Mouse (Mus musculus) CH12.LX (cell line): ENCODE data around the gene Ddx55. TPM values are rescaled to one million over a fixed set of nuclear protein-coding genes. Genes with fewer than 3 reads are reported as not detected.

Source experiments
- DNase-seq: peaks from one replicate; pipeline ENCODE4 v3.0.0-alpha.2; 2013; ENCODE audit errors: extremely low read depth
- H3K27ac ChIP-seq: 2 replicates; pipeline ENCODE4 v1.5.1; 2012; ENCODE audit warnings: low read depth, mild to moderate bottlenecking, control low read depth, moderate library complexity; ENCODE audit not compliant: insufficient read depth
- H3K27me3 ChIP-seq: replicated peaks from 2 replicates; pipeline ENCODE3; 2012; ENCODE audit warnings: inconsistent platforms
- H3K36me3 ChIP-seq, 2 experiments: replicated peaks in 1 of 2; 2 replicates each; pipeline versions ENCODE3 to v1.6.1; 2012; ENCODE audit warnings: inconsistent platforms in 1 of 2, low read length in 1 of 2, mild to moderate bottlenecking in 1 of 2, mixed read lengths in 1 of 2, moderate library complexity in 1 of 2; ENCODE audit not compliant: control insufficient read depth in 1 of 2, insufficient read depth in 1 of 2
- H3K4me1 ChIP-seq, 2 experiments: 2 replicates each; pipeline ENCODE4 v1.6.1; 2012; ENCODE audit warnings: inconsistent platforms in 1 of 2, moderate library complexity in 1 of 2; ENCODE audit not compliant: insufficient read depth in 2 of 2, control insufficient read depth in 1 of 2
- H3K4me2 ChIP-seq: 2 replicates; pipeline ENCODE4 v1.6.1; 2012; ENCODE audit warnings: low read depth, mild to moderate bottlenecking, control low read depth; ENCODE audit not compliant: poor library complexity, insufficient read depth, severe bottlenecking
- H3K4me3 ChIP-seq, 3 experiments: fragments of 150-350 bp in 1 of 3; sonication (generic) in 1 of 3; replicated peaks in 1 of 3; 2 replicates each; pipeline versions ENCODE3 to v1.5.1; 2011 to 2012; ENCODE audit warnings: low read depth in 2 of 3, low read length in 2 of 3, mild to moderate bottlenecking in 2 of 3, moderate library complexity in 2 of 3, control low read depth in 1 of 3, improper control_type of control experiment in 1 of 3, inconsistent platforms in 1 of 3, mixed read lengths in 1 of 3; ENCODE audit not compliant: poor library complexity in 1 of 3
- H3K79me2 ChIP-seq: replicated peaks from 2 replicates; pipeline ENCODE4 v1.6.1; 2012; ENCODE audit warnings: mild to moderate bottlenecking, moderate library complexity; ENCODE audit not compliant: control insufficient read depth, poor library complexity, insufficient read depth, severe bottlenecking; ENCODE audit errors: extremely low read depth
- H3K9ac ChIP-seq: 2 replicates; pipeline ENCODE4 v1.6.1; 2012; ENCODE audit warnings: low read depth, mild to moderate bottlenecking, control low read depth, moderate library complexity; ENCODE audit not compliant: insufficient read depth
- H3K9me3 ChIP-seq: replicated peaks from 2 replicates; pipeline ENCODE3; 2012; ENCODE audit warnings: low read length, inconsistent platforms, mixed read lengths
- CHD2 ChIP-seq: IDR thresholded peaks from 2 replicates; pipeline ENCODE4 v1.6.1; 2011; ENCODE audit warnings: low read length, improper control_type of control experiment
- CTCF ChIP-seq, 2 experiments: IDR thresholded peaks in 1 of 2; conservative IDR thresholded peaks in 1 of 2; 2 replicates each; pipeline ENCODE4 v1.5.1; 2011 to 2012; ENCODE audit warnings: low read depth in 2 of 2, low read length in 2 of 2, improper control_type of control experiment in 1 of 2, inconsistent platforms in 1 of 2, mild to moderate bottlenecking in 1 of 2, moderate library complexity in 1 of 2
- E2F4 ChIP-seq: IDR thresholded peaks from 2 replicates; pipeline ENCODE4 v1.6.1; 2011; ENCODE audit warnings: low read depth, low read length, improper control_type of control experiment; ENCODE audit not compliant: insufficient replicate concordance
- EP300 ChIP-seq: IDR thresholded peaks from 2 replicates; pipeline ENCODE4 v1.6.1; 2011; ENCODE audit warnings: low read length, improper control_type of control experiment
- GABPA ChIP-seq: IDR thresholded peaks from 2 replicates; pipeline ENCODE4 v1.6.1; 2012; ENCODE audit warnings: low read depth, low read length, improper control_type of control experiment, inconsistent platforms; ENCODE audit not compliant: insufficient replicate concordance
- HCFC1 ChIP-seq: IDR thresholded peaks from 2 replicates; pipeline ENCODE4 v1.6.1; 2012; ENCODE audit warnings: low read depth, mild to moderate bottlenecking, inconsistent platforms, low read length, improper control_type of control experiment
- JUN ChIP-seq: IDR thresholded peaks from 2 replicates; pipeline ENCODE4 v1.6.1; 2011; ENCODE audit warnings: low read depth, mild to moderate bottlenecking, low read length, improper control_type of control experiment, moderate library complexity; ENCODE audit not compliant: insufficient read depth
- JUND ChIP-seq: conservative IDR thresholded peaks from 2 replicates; pipeline ENCODE4 v1.6.1; 2011; ENCODE audit warnings: low read depth, low read length, improper control_type of control experiment
- KAT2A ChIP-seq: IDR thresholded peaks from 2 replicates; pipeline ENCODE4 v1.6.1; 2012; ENCODE audit warnings: low read length, improper control_type of control experiment, inconsistent platforms; ENCODE audit not compliant: insufficient replicate concordance
- MAFK ChIP-seq: IDR thresholded peaks from 2 replicates; pipeline ENCODE4 v1.6.1; 2011; ENCODE audit warnings: low read length, improper control_type of control experiment; ENCODE audit not compliant: insufficient replicate concordance
- MAX ChIP-seq: IDR thresholded peaks from 2 replicates; pipeline ENCODE4 v1.6.1; 2011; ENCODE audit warnings: low read length, improper control_type of control experiment
- MAZ ChIP-seq: IDR thresholded peaks from 2 replicates; pipeline ENCODE4 v1.6.1; 2012; ENCODE audit warnings: low read depth, mild to moderate bottlenecking, inconsistent platforms, low read length, improper control_type of control experiment, moderate library complexity
- MYC ChIP-seq: IDR thresholded peaks from 2 replicates; pipeline ENCODE4 v1.6.1; 2011; ENCODE audit warnings: low read depth, mild to moderate bottlenecking, improper control_type of control experiment, low read length
- NELFE ChIP-seq: IDR thresholded peaks from 2 replicates; pipeline ENCODE4 v1.6.1; 2011; ENCODE audit warnings: low read depth, low read length, improper control_type of control experiment
- NRF1 ChIP-seq: IDR thresholded peaks from 2 replicates; pipeline ENCODE4 v1.6.1; 2014; ENCODE audit warnings: low read depth, mild to moderate bottlenecking, inconsistent platforms, low read length, improper control_type of control experiment, moderate library complexity
- PAX5 ChIP-seq: IDR thresholded peaks from 2 replicates; pipeline ENCODE4 v1.6.1; 2012; ENCODE audit warnings: low read length, inconsistent platforms, mixed read lengths
- POLR2AphosphoS2 ChIP-seq: IDR thresholded peaks from 2 replicates; pipeline ENCODE4 v1.6.1; 2011; ENCODE audit warnings: low read depth, low read length, improper control_type of control experiment
- RCOR1 ChIP-seq: conservative IDR thresholded peaks from 2 replicates; pipeline ENCODE4 v1.6.1; 2012; ENCODE audit warnings: low read depth, mild to moderate bottlenecking, inconsistent platforms, low read length, improper control_type of control experiment
- SIN3A ChIP-seq: IDR thresholded peaks from 2 replicates; pipeline ENCODE4 v1.6.1; 2012; ENCODE audit warnings: low read length, improper control_type of control experiment, inconsistent platforms
- TBP ChIP-seq: conservative IDR thresholded peaks from 2 replicates; pipeline ENCODE4 v1.6.1; 2011; ENCODE audit warnings: low read depth, low read length, improper control_type of control experiment
- TCF12 ChIP-seq: IDR thresholded peaks from 2 replicates; pipeline ENCODE4 v1.6.1; 2014; ENCODE audit warnings: low read depth, mild to moderate bottlenecking, inconsistent platforms, low read length, improper control_type of control experiment
- UBTF ChIP-seq: IDR thresholded peaks from 2 replicates; pipeline ENCODE4 v1.6.1; 2012; ENCODE audit warnings: low read depth, mild to moderate bottlenecking, inconsistent platforms, low read length, improper control_type of control experiment, moderate library complexity
- USF1 ChIP-seq: IDR thresholded peaks from 2 replicates; pipeline ENCODE4 v1.6.1; 2014; ENCODE audit warnings: low read depth, mild to moderate bottlenecking, inconsistent platforms, low read length, improper control_type of control experiment
- USF2 ChIP-seq: conservative IDR thresholded peaks from 2 replicates; pipeline ENCODE4 v1.6.1; 2011; ENCODE audit warnings: low read depth, low read length, improper control_type of control experiment
- ZC3H11A ChIP-seq: IDR thresholded peaks from 2 replicates; pipeline ENCODE4 v1.6.1; 2012; ENCODE audit warnings: low read depth, mild to moderate bottlenecking, inconsistent platforms, low read length, improper control_type of control experiment
- dilution Hi-C: fragments of 300-500 bp; cut with MboI; formaldehyde crosslinking; loops from 2 replicates; pipeline ENCODE4 v1.14.3; 2020; ENCODE audit warnings: low sequenced_read_pairs; ENCODE audit not compliant: extremely low pct_unique_long_range_greater_than_20kb, extremely low pct_ligation_motif_present
- in situ Hi-C: fragments of 300-500 bp; cut with MboI; formaldehyde crosslinking; loops from 3 replicates; pipeline ENCODE4 v1.14.3; 2019; ENCODE audit warnings: low sequenced_read_pairs, low pct_ligation_motif_present, low pct_unique_long_range_greater_than_20kb, mixed read lengths
- polyA plus RNA-seq: library from polyadenylated mRNA; unstranded; fragments of >175 nt; gene quantifications from 2 replicates; pipeline ENCODE4 v1.2.1, GENCODE M21; 2012; ENCODE audit warnings: low read depth; ENCODE audit not compliant: insufficient read length
- total RNA-seq, 2 experiments: library from RNA; depleted of rRNA; stranded (reverse); fragments of 300-350 nt in 1 of 2; fragments of >200 nt in 1 of 2; gene quantifications; 2 replicates each; pipeline ENCODE4 v1.2.3; 2012 to 2014

Ddx55 gene
- total and polyA plus RNA-seq, 3 experiments: 15.1 to 25.9 (median 18.2) TPM

- no peak for TF ChIP-seq NRF1
- TF ChIP-seq TCF12: no peak
- peak; percentile 72 for TF ChIP-seq TBP
- TF ChIP-seq RCOR1: no peak
- no peak for TF ChIP-seq MAX
- TF ChIP-seq, all 38 proteins: peak for 8
Observed at GRCm38 (mm10) chr5:124538813-124539792, 13.6 kb upstream of the Ddx55 start (continued).

GRCm38 (mm10) chr5:124539905-124540304, 12.8 kb upstream of the Ddx55 start:
- dilution Hi-C loops: no loop called here
- peak overlapping the region in 2 of 3 experiments; percentile 48 to 53 for H3K4me3 ChIP-seq
- H3K79me2 ChIP-seq: peaks cover 41% of the 10 kb centered on the region
- H3K4me1 ChIP-seq: peaks cover 3 to 55% of the 10 kb centered on the region in 2 experiments; a peak in 3 of 4 replicates
- in situ Hi-C loops: no loop called here
- no peaks in the 10 kb centered on the region for H3K9me3 ChIP-seq
- H3K4me2 ChIP-seq: peak overlapping the region; percentile 10; the same call in 1 of the 2 replicates
- no peak for DNase-seq
- no peak for TF ChIP-seq E2F4
- TF ChIP-seq CTCF (conservative IDR thresholded peaks at IDR 0.05 in 1 of 2, IDR thresholded peaks at IDR 0.05 in 1 of 2; ENCODE audit: low read depth in 2 of 2, low read length in 2 of 2): no peak
- no peak for TF ChIP-seq USF2
- H3K36me3 ChIP-seq: peaks cover 15 to 27% of the 10 kb centered on the region in 2 experiments
- no peaks in the 10 kb centered on the region for H3K27me3 ChIP-seq
- 0 out of 2 replicates have a peak overlapping the region, but pooled peaks have one; percentile 20 for H3K9ac ChIP-seq
- no peak overlapping the region for H3K27ac ChIP-seq

GRCm38 (mm10) chr5:124540383-124540786, 12.3 kb upstream of the Ddx55 start, which contains the start of gene Tmed2:
TSS of gene Tmed2 (plus strand) at chr5:124540695.
- peak within 1 kb of the TSS; percentile 87 to 94 (median 94) for H3K4me3 ChIP-seq
- peaks cover 19 to 32% of the 10 kb centered on the region in 2 experiments for H3K36me3 ChIP-seq
- peaks cover 46% of the 10 kb centered on the region for H3K79me2 ChIP-seq
- H3K9me3 ChIP-seq: no peaks in the 10 kb centered on the region
- peak within 1 kb of the TSS; percentile 12; the same call in 1 of the 2 replicates for H3K4me2 ChIP-seq
- H3K4me1 ChIP-seq: peaks cover 2 to 59% of the 10 kb centered on the region in 2 experiments; a peak in 3 of 4 replicates
- H3K9ac ChIP-seq: peak within 1 kb of the TSS; percentile 91
- no peaks in the 10 kb centered on the region for H3K27me3 ChIP-seq
- peak; percentile 97 for DNase-seq
- peak within 1 kb of the TSS; percentile 26 for H3K27ac ChIP-seq
- in situ Hi-C loops (no loop called here), dilution Hi-C loops (no loop called here)
- TF ChIP-seq KAT2A: peak; percentile 95
- TF ChIP-seq NELFE: peak; percentile 23; the same call in 1 of the 2 replicates
- peak; percentile 91 for TF ChIP-seq SIN3A
- TF ChIP-seq MAX: peak; percentile 98
- TF ChIP-seq E2F4: peak; percentile 56; the same call in 1 of the 2 replicates
- TF ChIP-seq CTCF (conservative IDR thresholded peaks at IDR 0.05 in 1 of 2, IDR thresholded peaks at IDR 0.05 in 1 of 2; ENCODE audit: low read depth in 2 of 2, low read length in 2 of 2): peak in 1 of 2 experiments; percentile 47; a peak in 2 of 4 replicates
- TF ChIP-seq ZC3H11A: no peak
- peak; percentile 92 for TF ChIP-seq HCFC1
- peak; percentile 48; the same call in 1 of the 2 replicates for TF ChIP-seq TBP
- no peak for TF ChIP-seq POLR2AphosphoS2
- TF ChIP-seq MYC: peak; percentile 95
- peak; percentile 68 for TF ChIP-seq TCF12
- TF ChIP-seq GABPA: peak; percentile 35; the same call in 1 of the 2 replicates
- TF ChIP-seq JUN: no peak
- TF ChIP-seq JUND: peak; percentile 35; the same call in 1 of the 2 replicates
- TF ChIP-seq USF1: peak; percentile 93
- TF ChIP-seq UBTF: no peak
- peak; percentile 83; the same call in 1 of the 2 replicates for TF ChIP-seq MAZ
- peak; percentile 83 for TF ChIP-seq USF2
- peak; percentile 50 for TF ChIP-seq CHD2
- TF ChIP-seq PAX5: no peak
- no peak for TF ChIP-seq EP300
- TF ChIP-seq NRF1: peak; percentile 63
- no peak for TF ChIP-seq MAFK
